Mouse (Mus musculus): Measurements from ENCODE around the gene Polr3a.

Gene Polr3a

GRCm38 (mm10) chr14:24486773-24487227 lies at the start of gene Polr3a, which contains the start of gene Rps24:
TSS of gene Polr3a (minus strand) at chr14:24487058.
TSS of gene Rps24 (plus strand) at chr14:24487125.
- in situ Hi-C loops (cut with MseI, MboI): no loop called here

- in situ Hi-C loops (cut with MseI, MboI): no loop called here
These were observed 48.1 kb upstream of the Polr3a start for GRCm38 (mm10) chr14:24534865-24535545.

GRCm38 (mm10) chr14:24530228-24530627 lies 43.4 kb upstream of the Polr3a start:
- in situ Hi-C loops (cut with MseI, MboI): no loop called here

- in situ Hi-C loops (cut with MseI, MboI): no loop called here
These were observed 39.6 kb upstream of the Polr3a start for GRCm38 (mm10) chr14:24526440-24526839.

- in situ Hi-C loops (cut with MseI, MboI): no loop called here
These were observed 39.0 kb upstream of the Polr3a start for GRCm38 (mm10) chr14:24525677-24526415.

- in situ Hi-C loops (cut with MseI, MboI): no loop called here
These were observed 38.3 kb upstream of the Polr3a start for GRCm38 (mm10) chr14:24525137-24525536.

- in situ Hi-C loops (cut with MseI, MboI): loop anchor here in 1 of 2 experiments (25.0 kb wide), 1 partner anchor 1041 kb away; no protein-coding TSS in a partner anchor
These were observed 34.7 kb upstream of the Polr3a start for GRCm38 (mm10) chr14:24521597-24521996.

- in situ Hi-C loops (cut with MseI, MboI): loop anchor here in 1 of 2 experiments (25.0 kb wide), 1 partner anchor 1050 kb away; no protein-coding TSS in a partner anchor
These were observed 25.8 kb upstream of the Polr3a start for GRCm38 (mm10) chr14:24512527-24513161.

- in situ Hi-C loops (cut with MseI, MboI): loop anchor here in 1 of 2 experiments (25.0 kb wide), 1 partner anchor 1052 kb away; no protein-coding TSS in a partner anchor
These were observed 23.8 kb upstream of the Polr3a start for GRCm38 (mm10) chr14:24510679-24511078.

- in situ Hi-C loops (cut with MseI, MboI): loop anchor here in 1 of 2 experiments (25.0 kb wide), 1 partner anchor 1052 kb away; no protein-coding TSS in a partner anchor
These were observed 23.4 kb upstream of the Polr3a start for GRCm38 (mm10) chr14:24510218-24510617.

GRCm38 (mm10) chr14:24509557-24509956 lies 22.7 kb upstream of the Polr3a start:
- in situ Hi-C loops (cut with MseI, MboI): loop anchor here in 1 of 2 experiments (25.0 kb wide), 1 partner anchor 1053 kb away; no protein-coding TSS in a partner anchor

- in situ Hi-C loops (cut with MseI, MboI): loop anchor here in 1 of 2 experiments (25.0 kb wide), 1 partner anchor 1054 kb away; no protein-coding TSS in a partner anchor
These were observed 21.4 kb upstream of the Polr3a start for GRCm38 (mm10) chr14:24508070-24508773.

GRCm38 (mm10) chr14:24507452-24508069 lies 20.7 kb upstream of the Polr3a start:
- in situ Hi-C loops (cut with MseI, MboI): loop anchor here in 1 of 2 experiments (25.0 kb wide), 1 partner anchor 1055 kb away; no protein-coding TSS in a partner anchor

- in situ Hi-C loops (cut with MseI, MboI): loop anchor here in 1 of 2 experiments (25.0 kb wide), 1 partner anchor 1061 kb away; no protein-coding TSS in a partner anchor
These were observed 14.4 kb upstream of the Polr3a start for GRCm38 (mm10) chr14:24501256-24501655.

- in situ Hi-C loops (cut with MseI, MboI): loop anchor here in 1 of 2 experiments (25.0 kb wide), 1 partner anchor 1061 kb away; no protein-coding TSS in a partner anchor
These were observed 14.0 kb upstream of the Polr3a start for GRCm38 (mm10) chr14:24500845-24501186.

GRCm38 (mm10) chr14:24500091-24500844 lies 13.4 kb upstream of the Polr3a start:
- in situ Hi-C loops (cut with MseI, MboI): loop anchor here in 1 of 2 experiments (25.0 kb wide), 1 partner anchor 1062 kb away; no protein-coding TSS in a partner anchor

GRCm38 (mm10) chr14:24499478-24499877 lies 12.6 kb upstream of the Polr3a start:
- in situ Hi-C loops (cut with MseI, MboI): no loop called here

GRCm38 (mm10) chr14:24498561-24499255 lies 11.8 kb upstream of the Polr3a start:
- in situ Hi-C loops (cut with MseI, MboI): no loop called here

GRCm38 (mm10) chr14:24497443-24497842 lies 10.6 kb upstream of the Polr3a start:
- in situ Hi-C loops (cut with MseI, MboI): no loop called here
